Mouse (Mus musculus): Measurements from ENCODE around the gene Hyls1. TPM values are rescaled to one million over a fixed set of nuclear protein-coding genes. Genes with fewer than 3 reads are reported as not detected.
A peak's percentile ranks its signal among the peaks of the same experiment; 100 is the strongest.
"Not testable (repeated sequence)": the region's sequence is repeated elsewhere in the genome, so short reads cannot be mapped to it uniquely, and the experiment has no call there.

Gene Hyls1
- polyA plus RNA-seq (2015; fragmentation: Nextera tagmentation; extraction: Ambion mirVana), result 9.0 and 9.4 TPM in 2 replicates

DNA sequence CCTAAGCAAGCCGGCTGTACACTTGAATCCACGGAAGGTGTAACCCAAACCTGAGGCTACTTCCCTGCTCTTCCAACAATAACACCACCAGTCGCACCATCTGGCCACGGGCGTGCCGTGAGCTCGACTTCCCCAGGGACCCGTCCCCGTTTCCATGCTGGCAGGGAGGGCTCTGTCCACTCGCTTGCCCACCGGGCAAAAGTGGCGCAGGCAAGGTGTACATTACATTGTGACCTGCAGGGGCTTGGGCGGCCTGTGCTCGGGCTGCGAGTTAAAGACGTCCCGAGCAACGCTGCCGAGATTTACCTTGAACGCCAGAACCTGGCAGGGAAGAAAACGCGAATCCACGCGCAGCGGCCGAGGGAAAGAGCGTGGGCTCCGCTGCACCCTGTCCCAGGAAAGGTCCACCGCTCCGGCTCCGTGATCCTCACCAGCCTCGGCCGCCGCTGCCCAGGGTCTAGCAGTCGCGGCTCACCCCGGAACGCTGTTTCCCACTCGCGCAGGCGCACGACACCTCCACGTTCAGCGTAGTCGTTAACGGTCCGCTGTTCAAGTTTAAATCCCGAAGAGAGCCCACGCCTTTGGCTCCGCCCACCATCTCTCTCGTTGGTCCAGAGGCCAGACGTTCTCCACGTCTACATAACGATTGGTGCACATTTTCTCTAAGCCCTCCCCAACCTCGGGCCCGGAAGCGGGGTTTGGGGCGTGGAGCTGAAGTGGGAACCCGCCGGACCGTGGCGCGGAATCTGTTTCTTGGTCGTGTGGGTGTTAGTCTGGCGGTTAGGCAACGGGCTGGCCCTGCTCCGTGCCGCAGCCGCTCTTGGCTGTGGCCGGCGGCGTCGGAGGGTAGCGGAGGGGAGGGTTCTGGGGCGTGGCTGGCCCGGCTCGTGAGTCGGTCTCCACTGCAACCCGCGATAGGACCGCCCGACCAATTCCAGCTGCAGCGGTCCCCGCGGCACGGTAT, at the start of gene Hyls1, which contains the start of gene Pate2:
TSS of gene Hyls1 (minus strand) at position 828 of the 964 bp plus-strand sequence.
TSS of gene Pate2 (plus strand) at position 714 of the 964 bp plus-strand sequence.
- Histone ChIP-seq H3K36me3 (ENCODE audit: control insufficient read depth, insufficient read depth) (peaks cover 21% of the 10 kb centered on the region), H3K4me1 (ENCODE audit: control insufficient read depth, low read depth, low read length) (peaks cover 3% of the 10 kb centered on the region), H3K27me3 (ENCODE audit: control insufficient read depth, insufficient read depth, low read depth, low read length) (peaks cover 20% of the 10 kb centered on the region), H3K9me3 (replicated peaks; ENCODE audit: control insufficient read depth, low read length) (no peaks in the 10 kb centered on the region), H3K4me3 (ENCODE audit: low read depth, low read length) (peak within 1 kb of the TSS; percentile 95), H3K4me2 (ENCODE audit: low read depth, low read length) (peak within 1 kb of the TSS; percentile 73), H3K27ac (ENCODE audit: low read length) (peak within 1 kb of the TSS; percentile 94), H3K9ac (ENCODE audit: low read depth, low read length) (peak within 1 kb of the TSS; percentile 92)
- peak; percentile 94 for ATAC-seq (ENCODE audit: low read depth)
- WGBS (ENCODE audit: insufficient replicate concordance), result under 1% methylated on average over 85 of the region's 86 CpGs

DNA sequence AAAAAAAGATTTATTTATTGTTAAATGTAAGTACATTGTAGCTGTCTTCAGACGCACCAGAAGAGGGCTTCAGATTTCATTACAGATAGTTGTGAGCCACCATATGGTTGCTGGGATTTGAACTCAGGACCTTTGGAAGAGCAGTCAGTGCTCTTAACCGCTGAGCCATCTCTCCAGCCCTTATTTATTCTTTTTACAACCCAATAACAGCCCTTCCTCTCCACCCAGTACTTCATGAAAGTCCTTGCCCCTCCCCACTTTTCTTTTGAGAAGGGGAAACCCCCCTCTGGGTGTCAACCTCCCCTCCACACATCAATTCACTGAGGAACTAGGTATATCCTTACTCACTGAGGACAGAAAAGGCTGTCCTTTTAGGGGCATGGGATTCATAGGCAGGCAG, 46.6 kb upstream of the Hyls1 start:
- ATAC-seq (ENCODE audit: low read depth), result not testable (repeated sequence)

DNA sequence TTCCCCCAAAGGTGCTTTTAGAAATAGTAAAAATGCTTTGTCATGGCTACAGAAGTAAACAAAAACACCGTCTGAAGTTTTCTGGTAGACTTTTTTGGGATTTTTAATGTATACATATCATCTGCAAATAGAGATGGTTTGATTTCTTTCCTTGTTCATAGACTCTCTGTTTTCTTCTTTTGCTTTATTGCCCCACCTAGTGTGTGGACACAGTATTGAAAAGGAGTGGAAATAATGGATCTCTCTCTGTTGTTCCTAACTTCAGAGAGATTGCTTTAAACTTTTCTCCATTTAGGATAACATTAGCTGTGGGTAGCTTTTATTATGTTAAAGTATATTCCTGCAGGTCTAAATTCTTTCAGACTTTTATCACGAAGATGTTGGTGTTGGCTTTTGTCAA, 43.8 kb upstream of the Hyls1 start:
- H3K27me3 ChIP-seq (ENCODE audit: control insufficient read depth, insufficient read depth, low read depth, low read length), result no peaks in the 10 kb centered on the region
- 18% methylated on average over 2 of the region's 2 CpGs for WGBS (ENCODE audit: insufficient replicate concordance)
- no peak overlapping the region for H3K4me3 ChIP-seq (ENCODE audit: low read depth, low read length)
- H3K36me3 ChIP-seq (ENCODE audit: control insufficient read depth, insufficient read depth), result no peaks in the 10 kb centered on the region
- no peak for ATAC-seq (ENCODE audit: low read depth)
- H3K4me2 ChIP-seq (ENCODE audit: low read depth, low read length), result no peak overlapping the region
- no peak overlapping the region for H3K9ac ChIP-seq (ENCODE audit: low read depth, low read length)
- no peaks in the 10 kb centered on the region for H3K9me3 ChIP-seq (replicated peaks; ENCODE audit: control insufficient read depth, low read length)
- H3K27ac ChIP-seq (ENCODE audit: low read length), result no peak overlapping the region
- no peaks in the 10 kb centered on the region for H3K4me1 ChIP-seq (ENCODE audit: control insufficient read depth, low read depth, low read length)

More for the DNA sequence above, 46.6 kb upstream of the Hyls1 start:
- H3K27ac ChIP-seq (ENCODE audit: low read length); H3K9me3 ChIP-seq (replicated peaks; ENCODE audit: control insufficient read depth, low read length); H3K9ac ChIP-seq (ENCODE audit: low read depth, low read length); H3K27me3 ChIP-seq (ENCODE audit: control insufficient read depth, insufficient read depth, low read depth, low read length); H3K36me3 ChIP-seq (ENCODE audit: control insufficient read depth, insufficient read depth); H3K4me2 ChIP-seq (ENCODE audit: low read depth, low read length); H3K4me1 ChIP-seq (ENCODE audit: control insufficient read depth, low read depth, low read length); H3K4me3 ChIP-seq (ENCODE audit: low read depth, low read length): not testable (repeated sequence)
- WGBS (ENCODE audit: insufficient replicate concordance), result 44% methylated on average over 2 of the region's 2 CpGs

DNA sequence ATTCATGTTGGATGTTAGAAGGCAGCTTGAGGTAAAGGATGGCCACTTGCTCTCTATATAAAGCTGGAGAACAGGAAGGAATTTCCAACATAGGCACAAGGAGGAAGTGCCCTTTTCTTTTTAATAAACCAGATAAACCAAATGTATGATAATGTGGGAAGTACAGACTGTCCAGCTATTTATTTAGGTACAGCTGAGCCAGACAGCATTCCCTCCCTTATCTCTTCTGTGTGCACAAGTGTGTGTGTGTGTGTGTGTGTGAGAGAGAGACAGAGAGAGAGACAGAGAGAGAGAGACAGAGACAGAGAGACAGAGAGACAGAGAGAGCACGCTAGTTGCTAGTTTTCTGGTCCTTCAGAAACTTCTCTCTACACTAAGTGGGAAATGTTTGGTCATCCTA, 41.6 kb upstream of the Hyls1 start, which contains the start of gene Pate4:
TSS of gene Pate4 (minus strand) at position 101 of the 400 bp plus-strand sequence.
- Histone ChIP-seq H3K4me3 (ENCODE audit: low read depth, low read length) (no peak within 1 kb of the TSS), H3K4me2 (ENCODE audit: low read depth, low read length) (no peak within 1 kb of the TSS), H3K4me1 (ENCODE audit: control insufficient read depth, low read depth, low read length) (no peaks in the 10 kb centered on the region), H3K27me3 (ENCODE audit: control insufficient read depth, insufficient read depth, low read depth, low read length) (no peaks in the 10 kb centered on the region), H3K36me3 (ENCODE audit: control insufficient read depth, insufficient read depth) (no peaks in the 10 kb centered on the region), H3K9ac (ENCODE audit: low read depth, low read length) (no peak within 1 kb of the TSS), H3K27ac (ENCODE audit: low read length) (no peak within 1 kb of the TSS), H3K9me3 (replicated peaks; ENCODE audit: control insufficient read depth, low read length) (no peaks in the 10 kb centered on the region)
- ATAC-seq (ENCODE audit: low read depth), result no peak
- 36% methylated on average over 1 of the region's 1 CpGs for WGBS (ENCODE audit: insufficient replicate concordance)

DNA sequence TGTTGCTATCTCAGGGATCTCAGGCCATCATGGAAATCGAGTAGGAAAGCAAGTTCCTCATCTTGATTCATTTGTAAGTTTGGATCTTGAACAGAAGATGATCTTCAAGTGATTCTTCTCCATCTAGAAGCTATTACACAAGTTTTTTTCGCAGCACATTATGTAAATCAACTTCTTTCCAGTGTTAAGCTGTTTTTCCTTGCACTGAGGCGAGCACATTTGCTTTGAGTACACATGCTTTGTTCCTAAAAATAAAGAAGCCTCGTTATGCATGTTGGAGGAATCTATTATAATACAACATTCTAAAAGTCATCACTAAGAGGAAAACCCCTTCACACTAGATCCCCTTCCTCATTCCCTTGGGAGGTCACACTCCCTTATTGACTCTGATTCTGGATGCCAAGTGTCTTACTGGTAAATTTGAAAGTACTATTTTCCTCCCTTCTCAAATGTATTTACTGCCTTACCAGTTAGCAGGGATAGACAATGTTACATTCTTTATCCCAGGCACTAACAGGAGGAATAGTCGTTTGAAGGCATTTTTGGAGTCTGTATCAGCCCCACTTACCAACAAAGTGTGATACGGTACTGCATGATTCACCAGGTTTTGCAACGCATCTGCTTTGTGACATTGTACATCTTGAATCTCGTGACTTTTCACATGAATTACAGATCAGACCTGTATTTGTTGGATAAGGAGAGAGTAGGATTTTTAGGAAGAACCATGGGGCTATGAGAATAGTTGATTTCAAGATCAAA, 37.6 kb upstream of the Hyls1 start:
- no peaks in the 10 kb centered on the region for H3K9me3 ChIP-seq (replicated peaks; ENCODE audit: control insufficient read depth, low read length)
- 50% methylated on average over 8 of the region's 8 CpGs for WGBS (ENCODE audit: insufficient replicate concordance)
- no peaks in the 10 kb centered on the region for H3K36me3 ChIP-seq (ENCODE audit: control insufficient read depth, insufficient read depth)
- H3K9ac ChIP-seq (ENCODE audit: low read depth, low read length), result no peak overlapping the region
- H3K27ac ChIP-seq (ENCODE audit: low read length), result no peak overlapping the region
- no peak overlapping the region for H3K4me2 ChIP-seq (ENCODE audit: low read depth, low read length)
- no peaks in the 10 kb centered on the region for H3K27me3 ChIP-seq (ENCODE audit: control insufficient read depth, insufficient read depth, low read depth, low read length)
- no peak for ATAC-seq (ENCODE audit: low read depth)
- no peak overlapping the region for H3K4me3 ChIP-seq (ENCODE audit: low read depth, low read length)
- H3K4me1 ChIP-seq (ENCODE audit: control insufficient read depth, low read depth, low read length), result no peaks in the 10 kb centered on the region

DNA sequence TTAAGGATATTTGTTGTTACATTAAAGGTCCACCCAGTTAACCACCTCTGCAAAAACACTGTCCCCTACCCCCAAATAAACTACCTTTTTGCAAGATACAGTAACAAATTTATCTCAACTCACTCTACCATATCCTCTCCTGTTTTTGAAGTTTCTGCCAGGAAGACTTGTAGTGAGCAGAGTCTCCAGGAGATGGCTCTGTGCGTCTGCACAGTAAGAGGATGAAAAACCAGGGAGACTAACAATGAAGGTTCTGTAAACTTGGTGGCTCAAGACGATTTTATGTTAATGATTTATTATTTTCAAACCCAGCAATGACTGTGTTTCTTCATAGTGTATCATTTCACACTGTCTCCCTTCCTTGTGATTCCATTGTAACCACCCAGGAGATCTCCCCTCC, 22.7 kb upstream of the Hyls1 start:
- no peaks in the 10 kb centered on the region for H3K36me3 ChIP-seq (ENCODE audit: control insufficient read depth, insufficient read depth)
- H3K4me2 ChIP-seq (ENCODE audit: low read depth, low read length), result no peak overlapping the region
- no peaks in the 10 kb centered on the region for H3K9me3 ChIP-seq (replicated peaks; ENCODE audit: control insufficient read depth, low read length)
- H3K27me3 ChIP-seq (ENCODE audit: control insufficient read depth, insufficient read depth, low read depth, low read length), result no peaks in the 10 kb centered on the region
- H3K4me1 ChIP-seq (ENCODE audit: control insufficient read depth, low read depth, low read length), result no peaks in the 10 kb centered on the region
- H3K9ac ChIP-seq (ENCODE audit: low read depth, low read length), result no peak overlapping the region
- ATAC-seq (ENCODE audit: low read depth), result no peak
- WGBS (ENCODE audit: insufficient replicate concordance), result 16% methylated on average over 2 of the region's 2 CpGs
- no peak overlapping the region for H3K4me3 ChIP-seq (ENCODE audit: low read depth, low read length)
- no peak overlapping the region for H3K27ac ChIP-seq (ENCODE audit: low read length)

DNA sequence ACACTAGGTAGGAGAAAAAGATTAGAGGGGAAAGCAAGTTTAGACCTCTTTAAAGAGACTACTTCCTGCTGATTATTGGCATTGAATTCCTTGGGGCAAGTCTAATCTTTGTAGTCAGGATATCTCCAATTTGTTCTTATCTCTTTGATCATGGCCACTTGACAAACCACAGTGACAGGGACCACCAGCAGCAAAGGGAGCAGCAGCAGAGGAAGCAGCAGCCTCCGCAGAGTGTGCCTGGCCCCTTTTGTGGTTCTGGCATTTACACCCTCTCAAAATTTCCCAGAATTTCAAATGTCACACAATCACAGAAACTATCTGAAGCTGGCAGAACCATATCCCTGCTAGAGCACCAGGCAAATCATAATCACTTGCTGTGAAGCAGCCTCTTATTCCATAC, 17.5 kb upstream of the Hyls1 start:
- H3K4me1 ChIP-seq (ENCODE audit: control insufficient read depth, low read depth, low read length), result no peaks in the 10 kb centered on the region
- WGBS (ENCODE audit: insufficient replicate concordance), result 21% methylated on average over 1 of the region's 1 CpGs
- no peaks in the 10 kb centered on the region for H3K36me3 ChIP-seq (ENCODE audit: control insufficient read depth, insufficient read depth)
- no peak overlapping the region for H3K4me2 ChIP-seq (ENCODE audit: low read depth, low read length)
- no peak overlapping the region for H3K27ac ChIP-seq (ENCODE audit: low read length)
- H3K4me3 ChIP-seq (ENCODE audit: low read depth, low read length), result no peak overlapping the region
- H3K9ac ChIP-seq (ENCODE audit: low read depth, low read length), result no peak overlapping the region
- no peak for ATAC-seq (ENCODE audit: low read depth)
- no peaks in the 10 kb centered on the region for H3K9me3 ChIP-seq (replicated peaks; ENCODE audit: control insufficient read depth, low read length)
- H3K27me3 ChIP-seq (ENCODE audit: control insufficient read depth, insufficient read depth, low read depth, low read length), result no peaks in the 10 kb centered on the region

DNA sequence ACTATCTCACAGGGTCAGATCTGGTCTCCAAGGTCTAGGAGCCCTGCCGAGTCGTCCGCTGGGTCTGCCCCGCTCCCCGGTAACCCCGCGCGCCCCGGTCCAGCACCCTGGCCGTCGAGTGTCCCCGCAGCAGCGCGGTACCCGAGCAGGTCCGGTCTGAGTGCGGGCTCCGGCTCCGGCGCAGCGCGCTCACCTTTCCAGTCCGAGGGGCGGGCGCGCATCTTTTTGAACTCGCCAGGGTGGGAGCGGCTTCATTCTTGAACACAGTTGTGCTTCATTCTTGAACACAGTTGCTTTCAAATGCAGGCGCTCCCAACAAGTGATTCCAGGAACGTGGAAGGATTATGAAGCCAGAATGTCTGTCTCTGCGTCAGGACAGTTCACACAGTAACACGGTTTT, 4.2 kb upstream of the Hyls1 start:
- no peak for ATAC-seq (ENCODE audit: low read depth)
- H3K27me3 ChIP-seq (ENCODE audit: control insufficient read depth, insufficient read depth, low read depth, low read length), result peaks cover 20% of the 10 kb centered on the region
- H3K9me3 ChIP-seq (replicated peaks; ENCODE audit: control insufficient read depth, low read length), result no peaks in the 10 kb centered on the region
- WGBS (ENCODE audit: insufficient replicate concordance), result 8% methylated on average over 32 of the region's 32 CpGs
- no peaks in the 10 kb centered on the region; the same call in 1 of the 2 replicates for H3K4me1 ChIP-seq (ENCODE audit: control insufficient read depth, low read depth, low read length)
- H3K9ac ChIP-seq (ENCODE audit: low read depth, low read length), result no peak overlapping the region
- H3K4me2 ChIP-seq (ENCODE audit: low read depth, low read length), result no peak overlapping the region
- no peak overlapping the region for H3K27ac ChIP-seq (ENCODE audit: low read length)
- no peak overlapping the region for H3K4me3 ChIP-seq (ENCODE audit: low read depth, low read length)
- no peaks in the 10 kb centered on the region for H3K36me3 ChIP-seq (ENCODE audit: control insufficient read depth, insufficient read depth)

Measured in liver, embryonic 16.5 days (tissue).